Mouse (Mus musculus): ENCODE data around the gene Acad10. TPM values are rescaled to one million over a fixed set of nuclear protein-coding genes. Genes with fewer than 3 reads are reported as not detected.
"Not testable (repeated sequence)": the region's sequence is repeated elsewhere in the genome, so short reads cannot be mapped to it uniquely, and the experiment has no call there.

Acad10 gene
- total RNA-seq, 2 experiments from 2014 or later = 9.1 to 14.9 TPM

DNA sequence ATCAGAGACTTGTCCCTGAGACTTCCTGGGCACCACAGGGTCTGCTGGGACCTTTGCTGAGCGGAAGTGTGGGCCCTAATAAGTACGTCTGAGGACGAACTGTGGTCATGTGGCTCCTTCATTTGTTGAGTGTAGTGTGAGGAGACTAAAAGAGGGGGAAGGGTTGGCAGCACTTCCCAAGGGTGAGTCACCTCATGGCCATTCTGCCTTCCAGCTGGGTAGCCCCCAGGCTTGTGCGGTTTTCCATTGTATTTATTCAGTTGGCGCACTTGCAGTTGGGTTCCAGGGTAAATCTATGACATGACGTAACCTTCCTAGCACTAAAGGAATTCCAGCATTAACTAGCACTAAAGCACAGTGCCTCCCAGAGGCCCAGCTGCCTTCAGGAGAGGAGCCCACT, 25.2 kb upstream of the Acad10 start:
- TF ChIP-seq CTCF (IDR thresholded peaks at IDR 0.05) = no peak
- H3K4me3 ChIP-seq = no peak overlapping the region
- intact Hi-C loops (cut with DNase I) = no loop called here
- peak overlapping the region; percentile 49 for H3K27ac ChIP-seq
- DNase-seq = no peak

DNA sequence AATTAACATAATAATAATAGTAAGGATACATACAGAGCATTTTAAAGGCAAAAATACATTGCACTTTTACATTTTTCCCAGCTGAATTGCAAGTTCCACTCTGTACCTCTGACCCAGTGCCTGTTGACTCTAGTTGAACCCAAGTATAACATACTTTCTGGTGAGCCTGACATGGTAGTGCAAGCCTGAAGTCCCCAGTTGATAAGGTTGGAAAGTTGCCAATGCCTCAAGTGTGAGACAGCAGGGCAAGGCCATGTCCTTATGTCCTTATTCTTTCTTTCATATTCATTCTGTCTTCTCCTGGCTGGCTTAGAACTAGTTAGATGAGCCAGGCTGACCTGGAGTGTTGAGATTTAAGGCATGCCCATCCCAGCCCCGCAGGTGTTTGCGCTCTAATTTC, 21.9 kb upstream of the Acad10 start:
- intact Hi-C loops (cut with DNase I) = no loop called here
- Histone ChIP-seq H3K4me3 (no peak overlapping the region), H3K27ac (no peak overlapping the region)
- no peak for TF ChIP-seq CTCF (IDR thresholded peaks at IDR 0.05)
- no peak for DNase-seq

DNA sequence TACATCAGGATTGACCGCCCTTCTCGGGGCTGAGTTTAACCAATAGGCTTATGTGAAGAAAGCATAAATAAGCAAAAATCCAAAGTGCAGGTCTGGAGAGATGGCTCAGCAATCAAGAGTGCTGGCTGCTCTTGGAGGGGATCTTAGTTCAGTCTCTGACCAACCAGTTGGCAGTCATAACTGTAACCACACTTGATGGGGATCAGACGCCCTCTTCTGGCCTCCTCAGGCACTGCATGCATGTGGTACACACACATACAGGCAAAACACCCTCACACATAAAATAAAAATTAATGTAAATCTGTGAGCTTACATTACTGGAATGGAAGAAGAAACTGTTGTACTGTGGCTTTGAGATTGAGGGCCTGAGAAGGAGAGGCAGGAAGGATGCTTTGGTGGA, 10.1 kb upstream of the Acad10 start:
- TF ChIP-seq CTCF (IDR thresholded peaks at IDR 0.05) = peak; percentile 58
- intact Hi-C loops (cut with DNase I) = no loop called here
- H3K27ac ChIP-seq = no peak overlapping the region
- H3K4me3 ChIP-seq = no peak overlapping the region
- no peak for DNase-seq

DNA sequence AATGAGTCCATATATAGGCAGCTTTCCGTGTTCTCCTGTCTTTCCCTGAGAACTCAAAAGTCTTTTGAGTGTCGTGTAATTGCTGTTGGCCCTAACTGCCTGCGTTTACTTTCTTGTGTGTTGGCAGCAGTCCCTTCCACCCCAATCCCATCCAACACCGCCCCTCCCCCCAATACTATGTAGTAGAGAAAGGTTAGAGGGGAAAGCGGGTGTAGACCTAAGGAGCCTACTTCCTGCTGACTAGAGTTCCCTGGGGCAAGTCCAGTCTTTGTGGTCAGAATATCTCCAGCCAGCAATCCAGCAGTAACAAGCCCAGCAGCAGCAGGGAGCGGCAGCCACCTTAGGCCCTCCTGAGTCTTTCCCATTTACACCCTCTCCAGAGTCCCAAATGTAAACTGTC, 8.1 kb upstream of the Acad10 start:
- intact Hi-C loops (cut with DNase I) = no loop called here
- no peak overlapping the region for H3K4me3 ChIP-seq
- DNase-seq = no peak
- no peak overlapping the region for H3K27ac ChIP-seq
- TF ChIP-seq CTCF (IDR thresholded peaks at IDR 0.05) = no peak

DNA sequence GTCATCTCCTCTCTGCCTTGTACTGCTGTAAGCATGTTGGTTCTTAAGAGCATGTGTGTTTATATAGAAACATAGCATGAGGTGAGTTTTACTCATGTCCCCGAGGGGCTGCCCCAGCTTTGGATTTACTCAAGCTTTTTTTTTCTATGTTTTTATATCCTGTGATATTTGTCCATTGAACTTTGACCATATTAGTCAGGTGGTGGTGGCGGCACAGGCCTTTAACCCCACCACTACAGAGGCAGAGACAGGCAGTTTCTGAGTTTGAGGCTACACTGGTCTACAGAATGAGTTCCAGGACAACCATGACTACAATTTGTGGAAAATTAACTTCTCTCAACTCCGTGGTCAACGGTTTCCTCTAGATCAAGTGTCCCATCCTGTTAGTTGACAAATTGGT, 6.8 kb upstream of the Acad10 start:
- intact Hi-C loops (cut with DNase I) = no loop called here
- no peak for TF ChIP-seq CTCF (IDR thresholded peaks at IDR 0.05)

DNA sequence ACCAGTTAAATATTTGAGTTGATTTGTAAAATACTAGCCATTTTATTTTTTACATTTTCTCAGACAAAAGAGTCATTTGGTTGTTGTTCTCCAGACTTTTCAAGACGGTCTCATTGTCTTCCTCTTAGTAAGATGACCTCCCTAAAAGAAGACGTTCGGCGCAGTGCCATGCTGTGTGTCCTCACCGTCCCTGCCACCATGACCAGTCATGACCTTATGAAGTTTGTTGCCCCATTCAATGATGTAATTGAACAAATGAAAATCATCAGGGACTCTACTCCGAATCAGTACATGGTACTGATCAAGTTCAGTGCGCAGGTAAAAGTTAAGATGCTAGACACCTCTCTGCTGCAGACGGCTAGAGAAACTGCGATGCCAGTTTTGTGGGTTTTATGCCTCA, 4.7 kb upstream of the Acad10 start:
- intact Hi-C loops (cut with DNase I) = no loop called here

More for the DNA sequence above, 6.8 kb upstream of the Acad10 start:
- H3K4me3 ChIP-seq = no peak overlapping the region
- no peak for DNase-seq
- H3K27ac ChIP-seq = no peak overlapping the region

DNA sequence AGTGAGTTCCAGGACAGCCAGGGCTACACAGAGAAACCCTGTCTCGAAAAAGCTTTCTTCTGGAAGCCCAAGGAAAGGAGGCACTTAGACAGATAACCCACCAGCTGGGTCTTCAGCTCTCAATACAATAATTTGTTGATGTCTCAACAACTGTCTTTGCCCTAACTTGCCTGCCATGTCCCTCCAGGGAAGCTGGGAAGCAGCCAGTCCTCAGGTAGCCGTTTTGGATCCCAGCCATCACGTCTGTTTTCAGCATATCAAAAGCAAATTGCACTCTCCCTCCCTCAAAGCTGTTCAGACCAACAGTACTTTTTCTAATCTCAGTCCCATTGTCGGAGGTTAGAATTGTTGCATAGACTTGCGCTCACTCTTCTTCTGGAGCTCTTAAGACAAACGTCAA, 3.8 kb upstream of the Acad10 start:
- no peak for DNase-seq
- no peak for TF ChIP-seq CTCF (IDR thresholded peaks at IDR 0.05)
- Histone ChIP-seq H3K27ac (no peak overlapping the region), H3K4me3 (no peak overlapping the region)
- intact Hi-C loops (cut with DNase I) = no loop called here

More for the DNA sequence above, 4.7 kb upstream of the Acad10 start:
- TF ChIP-seq CTCF (IDR thresholded peaks at IDR 0.05) = no peak
- Histone ChIP-seq H3K4me3 (no peak overlapping the region), H3K27ac (no peak overlapping the region)
- DNase-seq = no peak

DNA sequence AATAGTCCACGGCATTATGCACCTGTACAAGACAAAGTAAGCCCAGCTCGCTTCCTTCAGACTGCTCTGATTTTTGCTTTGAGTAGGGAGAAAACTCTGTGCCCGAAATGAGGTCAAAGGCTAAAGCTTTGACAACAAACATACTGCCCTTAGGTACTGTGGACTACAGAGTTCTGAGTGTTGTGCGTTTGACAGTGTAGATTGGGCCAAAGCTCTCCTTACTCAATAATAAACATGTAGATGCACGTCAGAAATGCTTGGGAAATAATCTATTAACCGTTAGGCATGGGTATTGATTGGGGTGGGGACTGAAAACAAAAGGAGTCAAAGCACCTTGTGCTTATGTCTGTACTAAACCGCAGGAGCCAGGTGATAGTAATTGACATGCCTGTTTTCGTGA, 3.1 kb upstream of the Acad10 start:
- no peak for DNase-seq
- intact Hi-C loops (cut with DNase I) = no loop called here
- Histone ChIP-seq H3K27ac (no peak overlapping the region), H3K4me3 (no peak overlapping the region)
- TF ChIP-seq CTCF (IDR thresholded peaks at IDR 0.05) = no peak

DNA sequence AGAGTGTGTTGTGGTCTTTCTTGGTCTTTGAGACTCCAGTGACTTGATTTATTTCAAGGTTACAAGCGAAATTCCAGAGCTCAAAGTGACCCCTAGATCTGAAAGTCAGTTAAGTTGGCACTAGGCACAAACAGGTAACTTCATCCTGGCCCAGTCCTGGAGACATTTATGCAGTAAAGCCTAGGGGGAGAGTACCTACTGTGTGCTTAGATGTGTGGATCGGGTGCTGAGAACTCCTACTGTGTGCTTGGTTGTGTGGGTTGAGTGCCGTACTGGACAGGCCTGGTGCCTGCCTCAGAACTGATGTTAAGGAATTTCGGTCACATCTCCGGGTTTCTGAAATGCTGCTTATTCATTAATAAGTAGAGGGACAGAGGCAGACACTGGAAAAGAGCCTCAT, 1.2 kb upstream of the Acad10 start:
- H3K4me3 ChIP-seq = peak overlapping the region; percentile 98
- intact Hi-C loops (cut with DNase I) = no loop called here
- no peak for DNase-seq
- peak overlapping the region; percentile 96; the same call in 1 of the 2 replicates for H3K27ac ChIP-seq
- no peak for TF ChIP-seq CTCF (IDR thresholded peaks at IDR 0.05)

DNA sequence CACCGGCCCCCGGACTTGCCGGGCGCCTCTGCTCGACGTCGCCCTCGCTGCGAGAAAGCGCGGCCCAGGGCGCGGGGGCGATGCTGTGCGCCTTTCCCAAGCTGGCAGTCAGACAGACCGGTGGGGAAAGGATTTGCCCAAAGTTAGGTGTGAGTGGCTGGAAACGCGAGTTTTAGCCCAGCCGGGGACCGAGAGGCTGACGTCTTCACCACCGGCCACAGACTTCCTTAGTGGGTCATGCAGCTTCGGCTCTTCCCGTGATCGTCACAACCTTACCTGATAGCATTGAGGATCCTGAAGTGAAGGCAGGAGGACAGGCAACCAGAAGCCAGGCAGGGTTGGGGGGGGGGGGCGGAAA, 562 bp upstream of the Acad10 start:
- Histone ChIP-seq H3K4me3 (peak overlapping the region; percentile 98), H3K27ac (peak overlapping the region; percentile 96)
- TF ChIP-seq CTCF (IDR thresholded peaks at IDR 0.05) = no peak
- intact Hi-C loops (cut with DNase I) = loop anchor here (1.0 kb wide), 1 partner anchor 50 kb away; the partner anchor contains the start of gene Atxn2
- no peak for DNase-seq

DNA sequence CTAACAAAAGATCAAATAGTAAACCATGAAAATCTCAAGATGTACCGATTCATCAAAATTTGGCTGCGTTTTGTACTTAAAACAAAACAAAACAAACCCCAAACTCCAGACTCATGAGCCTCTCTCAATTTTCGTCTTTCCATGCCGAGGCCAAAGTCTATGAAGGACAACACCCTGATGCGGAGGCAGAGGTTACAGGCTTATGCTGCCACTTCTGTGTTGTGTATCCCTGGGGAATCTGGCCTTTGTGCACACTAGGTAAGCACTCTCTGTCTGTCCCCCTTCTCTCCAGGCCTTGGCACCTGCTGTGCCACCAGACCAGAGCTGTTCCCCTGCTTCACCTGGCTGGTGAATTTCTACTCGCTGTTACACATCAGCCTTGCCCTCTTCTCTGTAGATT, 2.7 kb downstream of the Acad10 start:
- intact Hi-C loops (cut with DNase I); DNase-seq: not testable (repeated sequence)

DNA sequence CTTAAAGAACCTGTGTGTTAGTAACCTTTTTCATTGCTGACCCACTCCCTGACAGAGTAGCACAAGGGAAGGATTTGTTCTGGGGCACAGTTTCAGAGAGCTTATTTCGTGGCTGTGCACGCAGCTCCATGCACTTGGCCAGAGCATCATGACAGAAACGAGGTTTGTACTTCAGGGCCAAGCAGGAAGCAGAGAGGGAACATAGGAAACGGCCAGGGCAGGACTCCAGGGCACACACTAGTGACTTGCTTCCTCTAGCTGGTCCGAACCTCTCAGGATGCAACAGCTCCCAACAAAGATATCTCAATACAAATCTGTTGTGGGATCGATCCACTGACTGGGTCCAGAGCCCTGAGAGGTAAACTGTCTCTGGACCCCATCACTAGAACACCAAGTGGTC, 3.4 kb downstream of the Acad10 start:
- H3K27ac ChIP-seq; DNase-seq; intact Hi-C loops (cut with DNase I); H3K4me3 ChIP-seq: not testable (repeated sequence)

More for the DNA sequence above, 2.7 kb downstream of the Acad10 start:
- not testable (repeated sequence) for H3K27ac ChIP-seq, H3K4me3 ChIP-seq

DNA sequence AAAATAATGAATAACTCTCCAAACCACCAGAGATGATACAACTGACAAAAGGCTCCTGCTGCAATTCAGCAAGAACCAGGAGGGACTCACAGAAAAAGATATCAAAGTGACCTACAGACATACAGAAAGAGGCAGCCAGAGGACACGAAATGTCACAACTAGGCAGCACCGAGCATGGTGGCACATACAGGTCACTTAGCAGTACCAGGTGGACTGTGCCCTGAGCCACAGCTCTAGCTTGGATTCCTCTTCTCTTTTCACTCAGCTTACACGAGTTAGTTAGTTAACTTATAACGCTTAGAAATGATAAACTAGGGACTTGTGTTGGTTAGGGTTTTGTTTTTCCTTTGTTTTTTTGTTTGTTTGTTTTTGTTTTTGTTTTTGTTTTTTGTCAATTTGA, 5.8 kb downstream of the Acad10 start:
- H3K27ac ChIP-seq = no peak overlapping the region
- no peak for TF ChIP-seq CTCF (IDR thresholded peaks at IDR 0.05)
- intact Hi-C loops (cut with DNase I) = no loop called here
- DNase-seq = no peak
- H3K4me3 ChIP-seq = no peak overlapping the region

DNA sequence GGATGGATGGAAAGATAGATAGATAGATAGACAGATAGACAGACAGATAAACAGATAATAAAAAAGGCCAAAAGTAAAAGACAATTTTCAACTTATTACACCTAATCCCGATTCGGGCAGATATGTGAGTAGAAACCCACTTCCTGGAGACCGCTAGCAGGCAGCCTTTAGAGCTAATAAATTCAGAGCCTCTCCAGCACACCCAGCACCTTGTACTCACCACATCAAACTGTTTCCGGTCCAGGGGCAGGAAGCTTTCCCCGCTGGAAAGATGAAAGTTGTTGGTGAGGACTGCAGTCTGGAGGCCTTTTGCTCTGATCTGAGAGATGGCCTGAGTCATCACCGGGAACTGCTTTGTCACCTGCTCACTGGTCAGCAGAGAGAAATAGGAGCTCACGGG, 11.2 kb downstream of the Acad10 start:
- DNase-seq = no peak
- intact Hi-C loops (cut with DNase I) = no loop called here

DNA sequence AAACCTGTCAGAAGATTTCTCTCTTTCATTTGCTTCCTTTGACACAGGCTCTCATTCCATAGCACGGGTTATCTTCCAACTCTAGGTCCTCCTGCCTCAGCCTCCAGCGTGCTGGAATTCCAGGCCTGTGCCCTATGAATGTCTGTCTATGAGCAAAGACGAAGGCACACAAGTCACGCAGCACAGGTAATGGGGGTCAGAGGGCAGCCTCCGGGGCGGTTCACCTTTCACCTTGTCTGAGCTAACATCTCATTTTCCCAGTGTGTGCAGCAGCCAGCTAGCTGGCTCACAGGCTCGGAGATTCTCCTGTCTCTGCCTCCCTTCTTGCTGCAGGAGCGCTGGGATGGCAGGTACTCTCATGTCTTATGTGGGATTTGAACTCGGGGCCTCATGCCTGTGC, 20.7 kb downstream of the Acad10 start:
- intact Hi-C loops (cut with DNase I) = no loop called here
- no peak for DNase-seq
- no peak for TF ChIP-seq CTCF (IDR thresholded peaks at IDR 0.05)
- H3K4me3 ChIP-seq = no peak overlapping the region
- H3K27ac ChIP-seq = no peak overlapping the region

More for the DNA sequence above, 11.2 kb downstream of the Acad10 start:
- Histone ChIP-seq H3K27ac (no peak overlapping the region), H3K4me3 (no peak overlapping the region)
- TF ChIP-seq CTCF (IDR thresholded peaks at IDR 0.05) = no peak
